Comparison of ENCODE assay signal across 11 mouse cellular contexts in genomic region chr1:131543886-131544565, GRCm38 (mm10).
DNase-seq lines count a peak whose midpoint lies in the region.
"Had no signal": no experiment of that assay in that cellular context is flagged by ENCODE, and none has a peak within 500 bp of the region (broad histone marks: within the 10 kb centered on the region; RNA-seq: fewer than 3 reads in every experiment).

No protein-coding gene starts in this region.

- peak; percentile 54 for DNase-seq in layer of hippocampus, adult 11-12 months (ENCODE audit: low spot score)
- DNase-seq in layer of hippocampus, adult 9-10 months (ENCODE audit: low spot score): no peak
- peak; percentile 70 for DNase-seq in cerebellum, adult 11 months
- DNase-seq in cerebellum, postnatal 10 days: peak; percentile 66 to 71
- peak; percentile 20 for DNase-seq in right cerebral cortex, postnatal 14 days
- DNase-seq in urinary bladder, postnatal 4 days (ENCODE audit: low spot score in 2 of 2): no peak
- DNase-seq in testis, postnatal 14 days (ENCODE audit: low spot score): no peak
- DNase-seq: adrenal gland, postnatal 25 days; gastrocnemius, adult 2 months; kidney, postnatal 4 days; lung, postnatal 14 days had no signal

Comparison
In these comparisons a context has a peak if more than half of its experiments do, and no peak if none do; other contexts are left out.
1. DNase-seq: peak in layer of hippocampus, adult 11-12 months (single experiment), cerebellum, adult 11 months (single experiment), cerebellum, postnatal 10 days (2 of 2) and right cerebral cortex, postnatal 14 days (single experiment); none in layer of hippocampus, adult 9-10 months (single experiment), urinary bladder, postnatal 4 days (0 of 2) and testis, postnatal 14 days (single experiment).